Mouse (Mus musculus) kidney, postnatal 0 days (tissue): Measurements from ENCODE around the gene Sap25. TPM values are rescaled to one million over a fixed set of nuclear protein-coding genes. Genes with fewer than 3 reads are reported as not detected.

Source experiments
- ATAC-seq: fragments of 200-750 bp; cut with Nextera tagmentation; replicated peaks from 2 replicates; pipeline ENCODE4 v1.8.0; 2017; ENCODE audit warnings: low read depth, moderate number of reproducible peaks, moderate TSS enrichment, moderate library complexity; ENCODE audit not compliant: low FRiP score
- DNase-seq: peaks from one replicate; pipeline ENCODE4 v3.0.0-alpha.2; 2016; ENCODE audit warnings: low spot score
- H3K27ac ChIP-seq: fragments of 300-500 bp; sonication (generic); 2 replicates; pipeline ENCODE4 v1.5.1; 2014; ENCODE audit warnings: mild to moderate bottlenecking
- H3K27me3 ChIP-seq: fragments of 300-500 bp; sonication (generic); 2 replicates; pipeline ENCODE4 v1.6.1; 2014; ENCODE audit warnings: low read length, mixed read lengths; ENCODE audit not compliant: insufficient read depth
- H3K36me3 ChIP-seq: fragments of 300-500 bp; sonication (generic); 2 replicates; pipeline ENCODE4 v1.6.1; 2014; ENCODE audit warnings: low read length, mixed read lengths; ENCODE audit not compliant: insufficient read depth
- H3K4me1 ChIP-seq: fragments of 300-500 bp; sonication (generic); replicated peaks from 2 replicates; pipeline ENCODE4 v1.6.1; 2014; ENCODE audit warnings: antibody characterized with exemption, low read length, mixed read lengths; ENCODE audit not compliant: insufficient read depth
- H3K4me2 ChIP-seq: fragments of 300-500 bp; sonication (generic); 2 replicates; pipeline ENCODE4 v1.6.1; 2014; ENCODE audit warnings: mild to moderate bottlenecking, low read length, moderate library complexity, mixed read lengths
- H3K4me3 ChIP-seq: fragments of 300-500 bp; sonication (generic); replicated peaks from 2 replicates; pipeline ENCODE4 v1.5.1; 2014; ENCODE audit warnings: low read depth, low read length
- H3K9ac ChIP-seq: fragments of 300-500 bp; sonication (generic); 2 replicates; pipeline ENCODE4 v1.6.1; 2014; ENCODE audit warnings: low read depth, low read length
- H3K9me3 ChIP-seq: fragments of 300-500 bp; sonication (generic); replicated peaks from 2 replicates; pipeline ENCODE4 v1.6.1; 2016; ENCODE audit warnings: low read length, inconsistent platforms, mixed read lengths
- CTCF ChIP-seq: IDR thresholded peaks from 2 replicates; pipeline ENCODE4 v1.5.1; 2016; ENCODE audit warnings: antibody characterized with exemption, low read depth, mild to moderate bottlenecking, moderate library complexity
- WGBS: fragments of 180-500 bp; shearing (Covaris S2); extraction: QIAGEN DNeasy Blood & Tissue Kit; methylation state at CpG from one replicate; pipeline ENCODE4 v1.1.7; 2014; 5-methylcytosine and 5-hydroxymethylcytosine counted together
- polyA plus RNA-seq: library from polyadenylated mRNA; unstranded; fragments of >200 nt; fragmentation: Nextera tagmentation; extraction: Ambion mirVana; gene quantifications from 2 replicates; pipeline ENCODE4 v1.2.1, GENCODE M21; 2015

Sap25 gene
- polyA plus RNA-seq, 1 experiment from 2014 or later: 5.3 TPM

- Histone ChIP-seq H3K4me3 (no peak overlapping the region), H3K9ac (no peak overlapping the region), H3K9me3 (no peaks in the 10 kb centered on the region), H3K4me2 (0 out of 2 replicates have a peak overlapping the region, but pooled peaks have one; percentile 59), H3K27me3 (no peaks in the 10 kb centered on the region), H3K4me1 (peaks cover 26% of the 10 kb centered on the region; the same call in 1 of the 2 replicates), H3K27ac (no peak overlapping the region), H3K36me3 (peaks cover 24% of the 10 kb centered on the region)
- 48% methylated on average over 19 of the region's 19 CpGs for WGBS
- DNase-seq (no peak), ATAC-seq (no peak)
- TF ChIP-seq CTCF: no peak
These were observed 3.4 kb downstream of the Sap25 start for GRCm38 (mm10) chr5:137644484-137644883.

GRCm38 (mm10) chr5:137645091-137645651, 4.0 kb downstream of the Sap25 start:
- 0 out of 2 replicates have a peak overlapping the region, but pooled peaks have one; percentile 27 for H3K9ac ChIP-seq

GRCm38 (mm10) chr5:137645652-137646091, 4.5 kb downstream of the Sap25 start, which contains the start of gene Irs3:
TSS of gene Irs3 (minus strand) at chr5:137645714.
- Histone ChIP-seq H3K36me3 (peaks cover 13% of the 10 kb centered on the region; the same call in 1 of the 2 replicates), H3K9ac (0 out of 2 replicates have a peak within 1 kb of the TSS, but pooled peaks have one; percentile 27), H3K27me3 (no peaks in the 10 kb centered on the region), H3K4me2 (peak within 1 kb of the TSS; percentile 59), H3K9me3 (no peaks in the 10 kb centered on the region), H3K4me1 (peaks cover 29% of the 10 kb centered on the region; the same call in 1 of the 2 replicates), H3K4me3 (peak within 1 kb of the TSS; percentile 21; the same call in 1 of the 2 replicates), H3K27ac (no peak within 1 kb of the TSS)
- ATAC-seq (no peak), DNase-seq (peak; percentile 37)
- TF ChIP-seq CTCF: no peak
- WGBS: 25% methylated on average over 11 of the region's 11 CpGs

More at GRCm38 (mm10) chr5:137645091-137645651, 4.0 kb downstream of the Sap25 start:
- WGBS: 2% methylated on average over 44 of the region's 44 CpGs
- Histone ChIP-seq H3K27me3 (no peaks in the 10 kb centered on the region), H3K4me1 (peaks cover 28% of the 10 kb centered on the region; the same call in 1 of the 2 replicates), H3K4me2 (peak overlapping the region; percentile 59), H3K4me3 (peak overlapping the region; percentile 21; the same call in 1 of the 2 replicates), H3K27ac (no peak overlapping the region), H3K36me3 (peaks cover 18% of the 10 kb centered on the region; the same call in 1 of the 2 replicates), H3K9me3 (no peaks in the 10 kb centered on the region)
- TF ChIP-seq CTCF: no peak
- no peak for ATAC-seq
- no peak for DNase-seq

DNA sequence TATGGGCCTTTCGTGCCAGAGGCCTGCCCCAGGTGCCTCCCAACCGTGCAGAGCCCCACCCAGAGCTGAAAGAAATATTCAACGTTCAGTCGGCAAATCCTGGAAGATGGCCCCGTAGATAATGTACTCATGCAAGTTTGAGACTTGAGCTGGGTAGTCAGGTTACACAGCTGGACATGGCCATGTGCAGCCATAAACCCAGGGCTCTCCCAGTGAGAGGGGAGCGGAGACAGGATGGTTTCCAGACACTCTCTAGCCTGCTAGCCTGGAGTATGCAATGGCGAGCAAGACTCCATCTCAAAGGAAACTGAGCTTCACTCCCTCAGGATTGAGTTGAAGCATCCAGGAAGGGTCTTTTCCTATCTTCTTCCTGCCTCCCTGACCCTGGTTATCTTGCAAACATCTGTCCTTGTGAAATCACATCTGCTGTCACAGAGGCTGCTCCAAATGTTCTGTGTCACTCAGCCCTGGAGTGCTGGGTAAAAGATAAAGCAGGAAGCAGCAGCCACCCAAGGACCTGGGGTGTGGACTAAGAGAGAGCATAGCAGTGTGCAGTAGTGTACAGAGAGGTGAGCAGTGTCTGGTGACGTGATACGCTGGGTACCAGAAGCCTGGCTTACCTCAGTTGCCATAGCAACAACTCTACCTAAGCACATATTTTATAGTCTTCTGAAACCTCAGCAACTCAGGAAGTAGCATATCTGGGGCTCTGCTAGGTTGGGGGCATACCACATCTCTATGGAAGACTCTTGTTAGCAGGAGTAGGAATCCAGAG, 6.9 kb downstream of the Sap25 start:
- H3K9ac ChIP-seq: no peak overlapping the region
- peaks cover 29% of the 10 kb centered on the region; the same call in 1 of the 2 replicates for H3K4me1 ChIP-seq
- H3K27me3 ChIP-seq: no peaks in the 10 kb centered on the region
- TF ChIP-seq CTCF: no peak
- ATAC-seq: no peak
- no peak for DNase-seq
- H3K4me2 ChIP-seq: no peak overlapping the region
- no peak overlapping the region for H3K4me3 ChIP-seq
- no peak overlapping the region for H3K27ac ChIP-seq
- H3K9me3 ChIP-seq: no peaks in the 10 kb centered on the region
- 21% methylated on average over 9 of the region's 9 CpGs for WGBS
- no peaks in the 10 kb centered on the region for H3K36me3 ChIP-seq

- Histone ChIP-seq H3K4me1 (peaks cover 29% of the 10 kb centered on the region; the same call in 1 of the 2 replicates), H3K4me3 (no peak overlapping the region), H3K4me2 (no peak overlapping the region; the same call in 1 of the 2 replicates), H3K9me3 (no peaks in the 10 kb centered on the region), H3K27me3 (no peaks in the 10 kb centered on the region), H3K9ac (no peak overlapping the region), H3K27ac (peak overlapping the region; percentile 10), H3K36me3 (no peaks in the 10 kb centered on the region)
- WGBS: 17% methylated on average over 4 of the region's 4 CpGs
- TF ChIP-seq CTCF: no peak
- DNase-seq (no peak), ATAC-seq (no peak)
These were observed 8.1 kb downstream of the Sap25 start for GRCm38 (mm10) chr5:137649251-137649650.
